Mouse (Mus musculus) gastrocnemius, postnatal 25 days (tissue): Measurements from ENCODE around the gene Plch2. TPM values are rescaled to one million over a fixed set of nuclear protein-coding genes. Genes with fewer than 3 reads are reported as not detected.

Experiments
- DNase-seq: peaks from one replicate; pipeline ENCODE4 v3.0.0; 2022
- total RNA-seq, 2 experiments: library from RNA; stranded (reverse); gene quantifications; 1 replicate in 1 of 2; 2 replicates in 1 of 2; pipeline ENCODE4 v1.2.3; 2021

Plch2 gene
- total RNA-seq, 2 experiments from 2014 or later = 0.05 to 0.21 TPM

GRCm38 (mm10) chr4:155020813-155021212, 35.8 kb downstream of the Plch2 start:
- no peak for DNase-seq

- DNase-seq = no peak
Measured at GRCm38 (mm10) chr4:155020141-155020540, 36.4 kb downstream of the Plch2 start.

DNA sequence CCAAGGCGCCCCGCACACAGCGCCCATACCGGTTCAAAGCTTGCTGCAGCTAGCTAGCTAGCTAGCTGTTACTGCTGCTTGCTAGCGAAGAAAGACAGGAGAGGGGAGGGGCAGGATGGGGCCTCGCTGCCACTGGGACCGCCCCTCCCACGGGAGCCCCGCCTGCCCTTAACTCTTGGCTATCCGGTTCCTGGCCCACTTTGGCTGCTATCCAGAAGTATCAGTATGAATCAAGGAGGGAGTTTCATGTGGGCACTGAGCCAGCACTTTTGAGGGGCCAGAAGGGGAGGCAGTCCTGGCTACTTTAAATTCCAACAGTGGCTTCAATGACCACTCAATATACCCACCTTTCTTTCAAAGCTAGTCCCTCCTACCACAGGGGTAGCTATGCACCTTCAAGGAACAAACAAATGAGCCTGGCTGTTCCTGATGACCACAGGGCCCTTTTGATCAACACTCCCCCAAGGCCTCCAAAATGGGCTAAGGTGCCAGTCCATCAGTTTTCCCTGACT, 37.2 kb downstream of the Plch2 start:
- no peak for DNase-seq

- DNase-seq = no peak
Measured at GRCm38 (mm10) chr4:155018601-155019335, 37.8 kb downstream of the Plch2 start.

GRCm38 (mm10) chr4:155018066-155018465, 38.5 kb downstream of the Plch2 start:
- no peak for DNase-seq

- DNase-seq = no peak
Measured at GRCm38 (mm10) chr4:155017253-155017878, 39.2 kb downstream of the Plch2 start.

- no peak for DNase-seq
Measured at GRCm38 (mm10) chr4:155016807-155017206, 39.8 kb downstream of the Plch2 start.

- DNase-seq = no peak
Measured at GRCm38 (mm10) chr4:155015550-155015949, 41.0 kb downstream of the Plch2 start.

GRCm38 (mm10) chr4:155014791-155015190, 41.8 kb downstream of the Plch2 start:
- DNase-seq = no peak

GRCm38 (mm10) chr4:155014244-155014643, 42.3 kb downstream of the Plch2 start:
- DNase-seq = no peak

GRCm38 (mm10) chr4:155012788-155013187, 43.8 kb downstream of the Plch2 start:
- peak; percentile 33 for DNase-seq

- no peak for DNase-seq
Measured at GRCm38 (mm10) chr4:155012115-155012514, 44.5 kb downstream of the Plch2 start.

DNA sequence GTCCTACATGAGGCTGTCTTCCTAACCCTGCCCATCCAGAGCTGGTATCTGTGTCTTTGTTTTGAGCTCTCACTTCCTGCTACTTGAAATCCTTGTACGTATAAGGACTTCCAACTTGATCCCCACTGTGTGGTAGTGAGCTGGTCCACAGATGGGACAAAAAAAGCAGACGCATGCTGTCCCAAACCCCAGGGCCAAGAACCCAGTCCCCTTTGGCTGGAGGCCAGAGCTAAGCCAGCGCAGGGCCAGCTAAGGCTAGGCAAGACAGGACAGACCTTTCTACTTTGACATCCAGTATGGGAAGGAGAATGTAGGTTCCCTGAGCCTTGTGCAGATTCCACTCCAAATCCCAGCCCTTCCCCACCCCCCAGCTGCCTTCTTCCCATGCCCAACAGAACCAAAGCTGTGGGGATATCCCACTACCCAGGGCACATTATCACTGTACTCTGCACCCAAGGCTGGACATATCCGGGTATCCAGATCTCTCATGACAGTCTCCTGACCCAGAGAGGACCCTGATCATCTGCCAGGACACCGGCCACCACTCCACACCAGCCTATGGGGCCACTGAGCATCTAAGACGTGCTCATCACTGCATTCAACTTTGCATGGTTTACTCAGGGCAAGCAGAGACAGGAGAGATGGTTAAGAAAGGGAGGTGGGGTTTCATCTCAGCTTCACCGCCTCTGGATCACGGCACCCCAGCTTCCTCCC, 45.1 kb downstream of the Plch2 start:
- no peak for DNase-seq

- DNase-seq = no peak
Measured at GRCm38 (mm10) chr4:155010870-155011269, 45.7 kb downstream of the Plch2 start.

DNA sequence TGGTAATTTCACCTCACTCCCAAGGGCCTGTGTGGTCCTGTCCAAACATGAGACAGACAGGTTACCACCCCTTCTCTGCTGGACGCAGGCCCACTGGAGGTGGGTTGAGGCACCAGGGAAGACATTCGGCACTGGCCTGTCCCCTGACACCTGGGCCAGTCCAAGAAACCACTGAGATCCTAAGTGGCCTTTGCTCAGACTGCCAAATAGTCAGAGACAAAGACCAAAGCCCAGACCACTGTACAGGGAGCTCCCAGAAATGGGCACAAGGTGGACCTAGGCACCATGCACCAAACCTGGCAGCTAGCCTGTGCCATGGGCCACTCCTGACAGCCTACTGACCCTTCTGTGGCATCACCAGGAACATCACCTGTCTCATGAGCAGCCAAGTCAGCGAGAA, 47.4 kb downstream of the Plch2 start:
- DNase-seq = no peak

- no peak for DNase-seq
Measured at GRCm38 (mm10) chr4:155008075-155008474, 48.5 kb downstream of the Plch2 start.

DNA sequence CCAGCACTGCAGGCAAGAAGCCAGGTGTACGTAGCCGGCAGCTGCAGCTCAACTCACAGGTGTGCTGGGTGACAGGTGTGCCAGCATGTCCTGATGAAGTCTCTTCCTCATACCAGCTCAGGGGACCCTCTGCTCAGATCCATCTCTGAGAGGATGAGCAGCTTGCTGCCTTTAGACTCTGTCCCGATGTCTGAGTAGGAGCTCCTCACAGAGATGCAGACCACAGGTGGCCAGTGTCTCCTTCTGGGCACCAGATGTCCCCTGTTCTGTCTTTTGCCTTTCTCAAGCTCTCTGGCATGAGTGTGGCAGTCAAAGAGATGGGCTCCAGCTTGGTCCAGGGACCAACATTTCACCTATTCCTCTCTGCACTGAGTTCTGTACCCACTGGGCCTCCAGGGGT, 48.9 kb downstream of the Plch2 start:
- DNase-seq = no peak

- DNase-seq = no peak
Measured at GRCm38 (mm10) chr4:155006296-155006695, 50.3 kb downstream of the Plch2 start.

DNA sequence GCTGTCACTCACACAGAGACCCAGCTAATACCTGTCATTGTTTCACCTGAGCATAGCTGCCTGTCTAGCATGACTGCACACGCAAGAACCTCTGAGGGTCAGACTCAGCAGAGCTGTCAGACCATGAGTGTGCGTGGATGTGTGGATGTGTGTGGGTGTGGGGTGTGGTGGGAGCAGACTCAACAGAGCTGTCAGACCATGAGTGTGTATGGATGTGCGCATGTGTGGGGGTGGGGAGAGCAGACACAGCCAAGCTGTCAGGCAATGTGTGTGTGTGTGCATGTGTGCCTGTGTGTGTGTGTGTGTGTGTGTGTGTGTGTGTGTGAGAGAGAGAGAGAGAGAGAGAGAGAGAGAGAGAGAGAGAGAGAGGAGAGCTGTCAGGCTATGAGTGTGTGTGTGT, 51.3 kb downstream of the Plch2 start:
- no peak for DNase-seq

DNA sequence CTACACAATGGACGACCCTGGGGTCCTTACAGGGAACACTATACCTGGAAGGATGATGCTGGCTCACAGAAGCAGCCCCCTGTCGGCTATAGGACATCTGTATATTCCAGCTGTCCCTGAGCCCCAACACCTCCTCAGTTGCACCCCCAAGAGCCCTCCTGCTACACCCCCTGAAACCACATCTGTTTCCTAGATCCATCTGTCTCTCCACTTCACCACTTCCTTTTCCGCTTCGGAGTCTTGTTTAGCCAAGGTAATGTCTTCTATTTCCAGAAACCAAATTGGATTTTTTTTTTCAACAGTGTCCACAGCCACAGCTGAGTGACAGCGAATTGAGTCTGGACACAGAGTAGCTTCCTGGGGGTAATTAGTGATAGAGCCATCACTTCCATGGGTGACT, 57.2 kb downstream of the Plch2 start:
- DNase-seq = no peak

- peak; percentile 52 for DNase-seq
Measured at GRCm38 (mm10) chr4:154996572-154997154, 59.9 kb downstream of the Plch2 start.

- no peak for DNase-seq
Measured at GRCm38 (mm10) chr4:154994876-154995275, 61.7 kb downstream of the Plch2 start.

DNA sequence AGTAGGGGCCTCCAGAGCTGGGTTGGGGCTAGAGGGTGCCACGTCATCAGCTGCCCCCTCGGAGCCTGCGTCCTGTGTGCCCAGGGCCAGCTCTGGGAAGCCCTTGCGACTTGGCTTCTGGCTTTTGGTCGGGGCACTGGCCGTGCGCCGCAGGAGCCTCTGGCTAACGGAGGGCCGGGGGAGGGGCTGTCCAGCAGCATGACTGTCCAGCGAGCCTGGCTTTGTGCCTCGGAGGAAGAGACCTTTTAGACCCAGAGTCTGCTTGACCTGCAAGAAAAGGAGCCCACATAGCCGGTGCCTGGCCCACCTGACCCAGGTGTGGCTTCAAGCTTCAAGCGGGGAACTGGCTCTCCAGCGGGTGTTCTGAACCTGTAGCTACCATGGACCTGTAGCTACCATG, 69.8 kb downstream of the Plch2 start:
- no peak for DNase-seq
